Mouse (Mus musculus) liver, embryonic 15.5 days (tissue): ENCODE measurements at regions not wholly inside any gene's neighbourhood (a gene's known extent, or its start where the extent isn't known, plus 50 kb on each side); places are given as distances from the start of the nearest gene placed in this dataset.

Experiments used
- ATAC-seq: fragments of 200-750 bp; cut with Nextera tagmentation; 2 replicates; pipeline ENCODE4 v1.8.0; 2017; ENCODE audit warnings: moderate number of reproducible peaks, mild to moderate bottlenecking, moderate library complexity; ENCODE audit not compliant: insufficient read depth
- H3K27ac ChIP-seq: fragments of 300-500 bp; sonication (generic); replicated peaks from 2 replicates; pipeline ENCODE4 v1.5.1; 2015; ENCODE audit warnings: mild to moderate bottlenecking, inconsistent platforms
- H3K27me3 ChIP-seq: fragments of 300-500 bp; sonication (generic); 2 replicates; pipeline ENCODE4 v1.6.1; 2015; ENCODE audit warnings: mild to moderate bottlenecking, inconsistent platforms
- H3K36me3 ChIP-seq: fragments of 300-500 bp; sonication (generic); replicated peaks from 2 replicates; pipeline ENCODE4 v1.6.1; 2015; ENCODE audit warnings: moderate library complexity, mild to moderate bottlenecking, inconsistent platforms
- H3K4me1 ChIP-seq: fragments of 300-500 bp; sonication (generic); replicated peaks from 2 replicates; pipeline ENCODE4 v1.6.1; 2015; ENCODE audit warnings: inconsistent platforms
- H3K4me2 ChIP-seq: fragments of 300-500 bp; sonication (generic); 2 replicates; pipeline ENCODE4 v1.6.1; 2015; ENCODE audit warnings: moderate library complexity, mild to moderate bottlenecking, inconsistent platforms
- H3K4me3 ChIP-seq: fragments of 300-500 bp; sonication (generic); replicated peaks from 2 replicates; pipeline ENCODE4 v1.5.1; 2015; ENCODE audit warnings: mild to moderate bottlenecking, inconsistent platforms
- H3K9ac ChIP-seq: fragments of 300-500 bp; sonication (generic); 2 replicates; pipeline ENCODE4 v1.6.1; 2015; ENCODE audit warnings: moderate library complexity, mild to moderate bottlenecking, inconsistent platforms
- H3K9me3 ChIP-seq: fragments of 300-500 bp; sonication (generic); replicated peaks from 2 replicates; pipeline ENCODE4 v1.6.1; 2016; ENCODE audit warnings: inconsistent platforms
- WGBS: fragments of 180-500 bp; shearing (Covaris S2); methylation state at CpG from one replicate; pipeline ENCODE4 v1.1.7; 2015; ENCODE audit warnings: mixed read lengths; ENCODE audit not compliant: insufficient replicate concordance; 5-methylcytosine and 5-hydroxymethylcytosine counted together

DNA sequence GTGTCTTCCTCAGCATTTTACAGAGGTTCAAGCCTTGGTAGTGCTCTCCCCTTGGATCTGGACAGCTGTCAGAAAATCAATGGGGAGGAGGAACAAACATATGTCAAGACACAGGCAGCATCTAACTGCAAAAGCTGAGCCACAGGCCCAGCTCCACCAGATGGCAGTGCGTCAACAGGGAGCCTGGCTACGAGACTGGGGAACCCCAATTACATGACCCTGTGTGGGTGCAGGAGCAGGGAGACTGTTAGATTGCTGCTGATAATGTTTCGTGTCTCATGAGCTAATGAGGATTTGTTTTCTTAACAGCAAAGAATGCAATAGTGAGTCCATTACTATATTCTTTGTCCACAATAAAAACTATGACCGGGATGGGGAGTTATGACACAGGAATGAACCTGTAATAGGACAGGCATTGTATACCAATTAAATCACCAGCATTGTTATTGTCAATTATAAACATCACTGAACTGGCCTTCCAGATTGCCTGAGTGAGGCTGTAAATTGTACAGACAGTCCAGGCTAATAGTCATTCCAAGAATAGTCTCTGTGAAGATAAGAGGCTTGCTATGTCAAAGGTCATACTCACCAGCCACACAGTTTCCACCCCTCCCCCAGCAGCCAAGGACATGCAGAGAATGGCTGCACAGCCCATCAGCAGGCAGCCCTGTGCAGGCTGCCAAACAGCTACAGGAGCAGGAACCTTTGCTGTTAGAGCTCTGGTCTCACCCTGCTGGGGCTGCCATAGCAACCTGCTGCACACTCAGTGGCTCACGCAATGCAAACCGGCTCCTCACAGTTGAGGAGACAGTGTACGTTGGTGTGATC, 58.8 kb upstream of the Barx2 start:
- no peak overlapping the region for H3K4me2 ChIP-seq
- H3K27ac ChIP-seq, result no peak overlapping the region
- H3K27me3 ChIP-seq, result no peaks in the 10 kb centered on the region
- no peaks in the 10 kb centered on the region for H3K9me3 ChIP-seq
- WGBS, result 19% methylated on average over 7 of the region's 7 CpGs
- no peak overlapping the region for H3K4me3 ChIP-seq
- no peaks in the 10 kb centered on the region for H3K36me3 ChIP-seq
- no peak overlapping the region for H3K9ac ChIP-seq
- ATAC-seq, result peak; percentile 67
- no peaks in the 10 kb centered on the region; the same call in 1 of the 2 replicates for H3K4me1 ChIP-seq

DNA sequence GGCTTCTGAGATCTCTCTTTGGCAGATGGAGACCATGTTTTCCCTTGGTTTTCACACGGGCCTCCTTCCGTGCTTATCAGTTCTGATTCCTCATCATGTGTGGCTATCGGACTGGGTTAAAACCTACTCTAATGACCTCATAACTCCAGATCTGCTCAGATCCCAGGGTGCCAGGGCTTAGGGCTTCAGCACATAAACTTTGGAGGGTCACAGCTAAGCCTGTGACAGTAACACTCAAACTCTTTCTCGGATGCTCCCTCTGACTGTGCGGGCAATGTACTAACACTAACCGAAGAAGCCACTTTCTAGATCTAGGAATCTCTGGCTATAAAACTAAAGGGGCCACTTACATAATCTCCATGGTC, 59.3 kb upstream of the Barx2 start:
- H3K4me1 ChIP-seq, result no peaks in the 10 kb centered on the region; the same call in 1 of the 2 replicates
- H3K9me3 ChIP-seq, result no peaks in the 10 kb centered on the region
- no peaks in the 10 kb centered on the region for H3K36me3 ChIP-seq
- no peak overlapping the region for H3K27ac ChIP-seq
- ATAC-seq, result no peak
- WGBS, result 57% methylated on average over 6 of the region's 6 CpGs
- no peaks in the 10 kb centered on the region for H3K27me3 ChIP-seq
- H3K4me2 ChIP-seq, result no peak overlapping the region
- H3K9ac ChIP-seq, result no peak overlapping the region
- H3K4me3 ChIP-seq, result no peak overlapping the region

DNA sequence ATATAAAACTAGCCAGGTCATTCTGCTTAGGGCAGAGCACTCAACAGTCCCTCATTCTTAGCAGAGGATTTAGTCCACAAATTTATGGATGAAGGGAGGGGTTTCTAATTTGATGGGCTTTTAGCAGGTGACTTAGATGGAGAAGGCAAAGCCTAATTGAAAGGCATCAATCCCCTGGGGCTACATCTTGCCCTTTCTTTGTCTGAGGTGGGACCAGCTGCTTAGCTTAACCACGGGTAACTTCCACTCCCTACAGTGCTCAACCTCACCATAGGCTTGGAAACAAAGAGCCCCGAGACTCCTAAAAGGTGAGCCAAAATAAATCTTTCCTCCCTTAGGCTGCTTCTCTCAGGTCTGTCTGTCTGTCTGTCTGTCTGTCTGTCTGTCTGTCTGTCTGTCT, 62.9 kb upstream of the Barx2 start:
- H3K4me3 ChIP-seq, result no peak overlapping the region
- no peaks in the 10 kb centered on the region; the same call in 1 of the 2 replicates for H3K4me1 ChIP-seq
- no peak for ATAC-seq
- H3K9me3 ChIP-seq, result no peaks in the 10 kb centered on the region
- H3K4me2 ChIP-seq, result no peak overlapping the region
- no peak overlapping the region for H3K27ac ChIP-seq
- no peaks in the 10 kb centered on the region for H3K27me3 ChIP-seq
- no peak overlapping the region for H3K9ac ChIP-seq
- 54% methylated on average over 2 of the region's 2 CpGs for WGBS
- H3K36me3 ChIP-seq, result no peaks in the 10 kb centered on the region

DNA sequence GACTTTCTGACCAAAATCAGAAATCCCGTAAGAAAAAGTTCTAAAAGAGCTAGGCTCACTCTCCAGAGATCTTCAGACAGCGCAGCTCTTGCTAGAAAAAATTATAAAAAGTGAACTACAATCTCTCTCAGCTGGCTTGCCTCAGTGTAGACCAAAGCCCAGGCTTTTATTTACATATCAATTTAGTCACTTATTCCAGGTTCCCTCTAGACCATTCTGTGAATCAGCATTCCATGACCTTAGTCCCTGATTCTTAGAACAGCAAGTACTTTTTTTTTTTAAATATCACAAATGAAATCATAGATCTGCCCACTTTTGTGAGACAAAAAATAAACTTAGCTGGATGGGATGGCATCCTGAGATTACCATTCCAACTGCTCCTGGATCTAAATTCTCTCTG, 64.8 kb upstream of the Barx2 start:
- Histone ChIP-seq H3K4me3 (no peak overlapping the region), H3K9me3 (no peaks in the 10 kb centered on the region), H3K4me1 (no peaks in the 10 kb centered on the region), H3K27ac (no peak overlapping the region), H3K27me3 (no peaks in the 10 kb centered on the region), H3K4me2 (no peak overlapping the region), H3K36me3 (no peaks in the 10 kb centered on the region), H3K9ac (no peak overlapping the region)
- ATAC-seq, result no peak
- WGBS, result 57% methylated on average over 2 of the region's 2 CpGs

DNA sequence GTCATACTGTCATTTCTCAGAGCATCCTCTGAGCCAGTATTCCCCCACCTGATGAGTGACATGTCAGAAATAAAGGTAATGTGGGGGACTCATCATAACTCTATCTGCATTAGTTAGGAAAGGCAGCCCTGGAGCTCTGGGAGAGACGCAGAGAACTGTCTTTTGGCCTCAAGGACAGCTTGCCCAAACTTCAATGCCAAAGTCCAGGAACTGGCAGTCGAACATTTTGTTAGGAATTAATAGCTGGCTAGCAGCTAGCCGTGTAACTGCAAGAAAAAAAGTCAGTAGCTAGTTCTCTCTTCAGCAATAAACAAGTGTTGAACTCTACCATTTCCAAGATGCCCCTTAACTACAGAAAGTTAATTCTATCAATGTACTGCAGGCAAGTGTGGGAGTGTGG, 65.9 kb upstream of the Barx2 start:
- Histone ChIP-seq H3K4me2 (no peak overlapping the region), H3K4me3 (no peak overlapping the region), H3K27ac (no peak overlapping the region), H3K4me1 (no peaks in the 10 kb centered on the region), H3K9ac (no peak overlapping the region), H3K9me3 (no peaks in the 10 kb centered on the region), H3K27me3 (no peaks in the 10 kb centered on the region), H3K36me3 (no peaks in the 10 kb centered on the region)
- 46% methylated on average over 3 of the region's 3 CpGs for WGBS
- ATAC-seq, result no peak

DNA sequence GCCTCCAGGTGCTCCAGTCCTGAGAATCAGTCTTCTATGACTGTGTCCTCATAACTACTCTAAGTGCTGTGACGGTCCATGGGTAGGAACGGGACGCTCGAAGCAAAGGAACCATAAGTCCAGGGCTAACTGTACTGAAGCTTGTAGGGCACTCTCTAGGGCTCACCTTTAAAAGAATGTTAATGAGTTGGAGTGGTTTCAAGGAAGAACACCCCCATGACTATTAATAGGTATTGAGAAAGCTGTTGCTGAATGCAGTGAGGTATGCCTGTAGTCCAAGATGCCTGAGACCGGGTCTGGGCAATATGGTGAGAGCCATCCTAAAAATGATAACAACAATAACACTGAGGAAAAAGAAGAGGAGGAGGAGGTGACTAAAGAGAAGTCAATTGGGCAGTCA, 67.2 kb upstream of the Barx2 start:
- Histone ChIP-seq H3K27ac (no peak overlapping the region), H3K4me1 (no peaks in the 10 kb centered on the region), H3K9me3 (no peaks in the 10 kb centered on the region), H3K9ac (no peak overlapping the region), H3K27me3 (no peaks in the 10 kb centered on the region), H3K4me2 (no peak overlapping the region), H3K4me3 (no peak overlapping the region), H3K36me3 (no peaks in the 10 kb centered on the region)
- 75% methylated on average over 5 of the region's 5 CpGs for WGBS
- ATAC-seq, result no peak

DNA sequence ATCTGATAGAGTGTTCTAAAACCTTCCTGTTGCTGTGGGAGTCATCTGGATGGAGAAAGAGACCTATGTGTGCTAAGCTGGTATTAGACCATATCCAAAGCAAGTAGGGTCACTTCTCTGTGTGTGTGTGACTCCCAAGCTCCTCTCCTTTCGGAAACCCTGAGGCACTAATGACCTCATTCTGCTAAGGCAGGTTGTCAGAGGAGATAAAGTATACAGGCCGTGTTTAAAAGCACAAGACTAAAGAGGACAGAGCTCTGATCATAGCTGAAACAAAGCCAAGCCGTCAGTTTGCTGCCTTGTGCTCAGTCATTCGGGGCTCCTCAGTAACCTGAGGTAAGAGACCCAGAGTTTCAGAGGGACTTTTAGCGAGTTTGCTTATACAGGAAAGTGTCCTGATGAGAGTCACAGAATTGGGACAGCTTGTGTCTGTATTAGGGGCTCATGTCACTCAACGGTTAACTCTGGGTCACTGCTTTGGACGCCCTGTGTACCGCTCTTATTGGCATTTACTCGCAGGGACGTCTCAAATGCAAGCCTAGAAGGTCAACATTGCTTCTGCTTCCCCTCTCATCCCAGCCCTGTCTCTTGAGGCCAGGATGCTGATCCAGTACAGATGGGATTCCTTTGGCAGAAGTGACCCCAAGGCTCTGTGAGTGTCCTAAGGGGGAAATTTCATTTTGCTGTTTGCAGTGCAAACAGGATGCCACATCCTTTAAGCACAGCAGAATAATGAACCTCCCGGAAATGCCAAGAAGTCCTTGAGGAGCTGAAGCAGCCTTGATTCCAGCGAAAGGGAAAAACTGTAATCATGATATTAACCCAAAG, 70.7 kb upstream of the Barx2 start:
- no peaks in the 10 kb centered on the region for H3K4me1 ChIP-seq
- H3K4me2 ChIP-seq, result no peak overlapping the region
- H3K9me3 ChIP-seq, result no peaks in the 10 kb centered on the region
- H3K27me3 ChIP-seq, result no peaks in the 10 kb centered on the region
- 48% methylated on average over 12 of the region's 12 CpGs for WGBS
- no peak overlapping the region for H3K4me3 ChIP-seq
- no peaks in the 10 kb centered on the region for H3K36me3 ChIP-seq
- no peak overlapping the region for H3K9ac ChIP-seq
- H3K27ac ChIP-seq, result no peak overlapping the region
- ATAC-seq, result no peak

DNA sequence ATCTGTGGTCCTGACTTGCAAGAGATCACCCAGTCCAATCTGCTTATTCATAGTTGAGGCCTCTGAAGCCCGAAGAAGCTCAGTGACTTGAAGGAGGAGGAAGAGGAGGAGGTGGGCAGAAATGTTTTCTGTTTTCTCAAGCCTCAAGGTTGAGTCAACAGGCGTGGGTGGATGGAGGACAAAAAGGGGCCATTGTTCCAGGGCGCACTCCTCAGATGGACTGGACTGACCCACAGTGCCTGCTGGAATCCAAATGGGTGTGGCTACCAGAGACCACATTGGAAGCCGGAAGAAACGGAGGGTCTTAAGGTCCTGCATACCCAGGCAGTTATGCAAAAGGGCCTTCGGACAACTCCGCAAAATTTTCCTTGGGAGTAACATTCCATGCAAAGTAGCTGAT, 75.6 kb upstream of the Barx2 start:
- Histone ChIP-seq H3K9ac (no peak overlapping the region), H3K9me3 (no peaks in the 10 kb centered on the region), H3K4me2 (no peak overlapping the region), H3K27me3 (no peaks in the 10 kb centered on the region), H3K36me3 (no peaks in the 10 kb centered on the region), H3K4me1 (no peaks in the 10 kb centered on the region), H3K27ac (no peak overlapping the region), H3K4me3 (no peak overlapping the region)
- 65% methylated on average over 7 of the region's 7 CpGs for WGBS
- no peak for ATAC-seq

DNA sequence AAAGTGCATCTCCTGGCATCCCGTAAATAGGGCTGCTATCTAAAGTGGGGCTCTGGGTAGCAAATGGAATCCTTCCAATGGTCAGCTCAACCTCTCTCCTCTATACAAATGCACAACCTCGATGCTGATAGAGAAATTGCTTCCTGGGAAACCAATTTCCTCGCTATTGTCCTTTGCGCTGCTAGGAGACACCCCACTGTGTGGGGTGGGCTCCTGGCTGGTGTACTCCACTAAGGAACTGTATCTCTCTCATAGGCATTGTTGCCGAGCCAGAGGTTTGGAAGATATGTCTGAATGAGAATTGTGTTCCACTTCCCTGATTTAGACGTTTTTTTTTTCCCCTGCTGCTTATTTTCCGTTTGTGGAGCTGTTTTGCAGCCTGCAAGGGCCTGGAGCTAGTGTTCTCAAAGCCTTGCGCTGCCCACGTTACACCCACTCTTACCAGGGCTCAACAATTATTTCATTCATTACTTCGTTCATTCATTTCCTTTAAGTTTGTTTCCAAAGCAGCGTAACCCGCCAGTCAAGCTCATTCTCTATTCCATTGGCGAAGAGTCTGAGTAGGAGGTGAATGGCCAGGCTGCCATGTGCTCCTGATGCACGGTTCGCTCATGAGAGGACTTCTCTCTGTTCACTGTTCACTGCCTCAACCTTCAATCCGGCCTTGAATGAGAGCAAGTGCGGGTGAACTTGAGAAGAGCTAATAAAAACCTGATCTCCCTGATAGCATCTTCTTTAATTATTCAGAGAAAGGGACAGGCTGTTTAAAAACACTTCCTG, 76.5 kb upstream of the Barx2 start:
- H3K9me3 ChIP-seq, result no peaks in the 10 kb centered on the region
- no peak overlapping the region for H3K4me2 ChIP-seq
- H3K36me3 ChIP-seq, result no peaks in the 10 kb centered on the region
- H3K27me3 ChIP-seq, result no peaks in the 10 kb centered on the region
- no peak overlapping the region for H3K4me3 ChIP-seq
- no peaks in the 10 kb centered on the region for H3K4me1 ChIP-seq
- no peak for ATAC-seq
- 65% methylated on average over 17 of the region's 17 CpGs for WGBS
- no peak overlapping the region for H3K27ac ChIP-seq
- H3K9ac ChIP-seq, result no peak overlapping the region

DNA sequence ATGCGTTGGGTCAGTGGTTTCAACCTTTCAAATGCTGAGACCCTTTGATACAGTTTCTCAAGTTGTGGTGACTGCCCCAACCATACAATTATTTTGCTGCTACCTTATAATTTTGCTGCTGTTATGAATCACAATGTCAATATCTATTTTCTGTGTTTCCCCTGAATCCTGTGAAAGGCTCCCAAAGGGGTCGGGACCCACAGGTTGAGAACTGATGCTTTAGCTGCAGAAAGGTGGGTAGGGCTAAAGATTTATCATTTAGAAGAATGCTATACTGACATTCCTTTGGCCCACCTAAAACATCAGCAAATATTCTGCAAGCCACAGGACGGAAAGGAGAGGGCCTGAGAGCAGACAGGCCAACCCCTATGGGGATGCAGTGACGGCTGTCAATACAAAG, 77.2 kb upstream of the Barx2 start:
- no peak overlapping the region for H3K4me2 ChIP-seq
- no peak overlapping the region for H3K9ac ChIP-seq
- no peak for ATAC-seq
- H3K4me1 ChIP-seq, result peaks cover 5% of the 10 kb centered on the region; the same call in 1 of the 2 replicates
- WGBS, result 77% methylated on average over 4 of the region's 4 CpGs
- H3K36me3 ChIP-seq, result no peaks in the 10 kb centered on the region
- no peaks in the 10 kb centered on the region for H3K9me3 ChIP-seq
- no peak overlapping the region for H3K4me3 ChIP-seq
- H3K27me3 ChIP-seq, result no peaks in the 10 kb centered on the region
- no peak overlapping the region for H3K27ac ChIP-seq
